Mouse (Mus musculus): Measurements from ENCODE around the gene Nr1i3. TPM values are rescaled to one million over a fixed set of nuclear protein-coding genes. Genes with fewer than 3 reads are reported as not detected.

Nr1i3 gene
- polyA plus RNA-seq, 1 experiment: not detected

DNA sequence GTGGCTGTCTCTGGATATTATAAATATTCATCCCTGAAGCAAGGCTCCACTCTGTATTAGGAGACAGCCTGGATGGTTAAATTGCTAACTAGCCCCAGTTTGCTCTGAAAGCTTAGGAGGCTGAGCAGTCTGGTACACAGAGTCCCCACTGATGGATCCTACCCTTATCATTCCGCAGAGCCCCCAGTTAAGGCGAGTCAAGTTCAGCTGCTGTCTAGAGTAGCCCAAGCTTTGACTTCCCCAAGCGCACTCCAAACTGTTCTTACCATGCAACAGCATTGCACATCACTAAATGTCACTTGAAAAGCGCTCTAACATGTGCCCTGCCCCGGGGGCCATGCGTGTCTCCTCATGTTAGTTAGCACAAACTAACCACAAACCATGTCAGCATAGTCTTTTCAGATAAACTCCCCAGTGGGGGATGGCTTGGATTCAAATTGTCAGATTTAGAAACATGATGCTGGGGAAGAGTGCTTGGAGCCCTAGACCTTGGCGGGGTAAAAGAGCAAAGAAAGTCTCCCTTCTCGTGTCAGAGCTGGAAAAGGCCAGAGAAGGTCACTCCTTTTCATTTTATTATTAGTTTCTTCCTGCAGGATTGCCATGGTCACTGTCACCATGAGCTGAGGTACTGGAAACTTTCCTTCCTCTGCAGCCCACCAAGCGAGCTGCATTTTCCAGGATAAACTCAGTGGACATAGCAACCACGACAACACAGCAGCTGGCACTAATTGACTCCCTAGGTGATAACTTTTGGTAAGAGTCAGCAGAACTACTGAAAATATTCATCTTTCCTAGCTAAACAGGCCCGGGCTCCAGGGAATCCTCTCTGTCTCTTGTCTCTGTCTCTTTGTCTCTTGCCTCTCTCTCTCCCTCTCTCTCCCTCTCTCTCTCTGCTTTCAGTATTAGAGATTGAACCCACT is 19.6 kb upstream of the Nr1i3 start:
- 57% methylated on average over 11 of the region's 11 CpGs for WGBS
- no peak for TF ChIP-seq CTCF (IDR thresholded peaks at IDR 0.05; ENCODE audit: extremely low read depth, insufficient read depth, insufficient read length, insufficient replicate concordance)
- no peak for TF ChIP-seq POLR2A (IDR thresholded peaks at IDR 0.05; ENCODE audit: low read depth, low read length)
- Histone ChIP-seq H3K27ac (ENCODE audit: insufficient read depth, low read length) (no peak overlapping the region), H3K36me3 (ENCODE audit: control insufficient read depth, insufficient read depth, low read length) (no peaks in the 10 kb centered on the region), H3K4me1 (ENCODE audit: control insufficient read depth, insufficient read depth, insufficient read length) (peaks cover 6% of the 10 kb centered on the region; the same call in 1 of the 2 replicates), H3K27me3 (ENCODE audit: control insufficient read depth, insufficient read depth, low read length) (peaks cover 6% of the 10 kb centered on the region; the same call in 1 of the 2 replicates), H3K4me3 (ENCODE audit: extremely low read depth, insufficient read depth, insufficient read length) (no peak overlapping the region)
- no peak for DNase-seq (ENCODE audit: low read depth in 1 of 2, low spot score in 2 of 2)

- WGBS: 32% methylated on average over 20 of the region's 20 CpGs
- no peak overlapping the region for H3K27ac ChIP-seq (ENCODE audit: insufficient read depth, low read length)
- H3K27me3 ChIP-seq (ENCODE audit: control insufficient read depth, insufficient read depth, low read length): peaks cover 6% of the 10 kb centered on the region; the same call in 1 of the 2 replicates
- H3K4me3 ChIP-seq (ENCODE audit: extremely low read depth, insufficient read depth, insufficient read length): peak overlapping the region; percentile 38; the same call in 1 of the 2 replicates
- DNase-seq (ENCODE audit: low read depth in 1 of 2, low spot score in 2 of 2): no peak
- H3K36me3 ChIP-seq (ENCODE audit: control insufficient read depth, insufficient read depth, low read length): no peaks in the 10 kb centered on the region
- TF ChIP-seq POLR2A (IDR thresholded peaks at IDR 0.05; ENCODE audit: low read depth, low read length): no peak
- TF ChIP-seq CTCF (IDR thresholded peaks at IDR 0.05; ENCODE audit: extremely low read depth, insufficient read depth, insufficient read length, insufficient replicate concordance): no peak
- peaks cover 6% of the 10 kb centered on the region; the same call in 1 of the 2 replicates for H3K4me1 ChIP-seq (ENCODE audit: control insufficient read depth, insufficient read depth, insufficient read length)
Measured at GRCm38 (mm10) chr1:171195046-171195822, 18.5 kb upstream of the Nr1i3 start.

- peak within 1 kb of the TSS; percentile 38; the same call in 1 of the 2 replicates for H3K4me3 ChIP-seq (ENCODE audit: extremely low read depth, insufficient read depth, insufficient read length)
- H3K27me3 ChIP-seq (ENCODE audit: control insufficient read depth, insufficient read depth, low read length): peaks cover 6% of the 10 kb centered on the region; the same call in 1 of the 2 replicates
- no peaks in the 10 kb centered on the region for H3K36me3 ChIP-seq (ENCODE audit: control insufficient read depth, insufficient read depth, low read length)
- H3K4me1 ChIP-seq (ENCODE audit: control insufficient read depth, insufficient read depth, insufficient read length): peaks cover 6% of the 10 kb centered on the region; the same call in 1 of the 2 replicates
- H3K27ac ChIP-seq (ENCODE audit: insufficient read depth, low read length): no peak within 1 kb of the TSS
- WGBS: 2% methylated on average over 33 of the region's 33 CpGs
- no peak for TF ChIP-seq POLR2A (IDR thresholded peaks at IDR 0.05; ENCODE audit: low read depth, low read length)
- no peak for TF ChIP-seq CTCF (IDR thresholded peaks at IDR 0.05; ENCODE audit: extremely low read depth, insufficient read depth, insufficient read length, insufficient replicate concordance)
- no peak for DNase-seq (ENCODE audit: low read depth in 1 of 2, low spot score in 2 of 2)
Measured at GRCm38 (mm10) chr1:171195887-171196397, 17.8 kb upstream of the Nr1i3 start, which contains the start of gene Pcp4l1. Gene Pcp4l1, minus strand, starts transcription at chr1:171196268.

- no peak overlapping the region for H3K4me3 ChIP-seq (ENCODE audit: extremely low read depth, insufficient read depth, insufficient read length)
- H3K4me1 ChIP-seq (ENCODE audit: control insufficient read depth, insufficient read depth, insufficient read length): peaks cover 6% of the 10 kb centered on the region; the same call in 1 of the 2 replicates
- H3K27me3 ChIP-seq (ENCODE audit: control insufficient read depth, insufficient read depth, low read length): peaks cover 6% of the 10 kb centered on the region; the same call in 1 of the 2 replicates
- H3K27ac ChIP-seq (ENCODE audit: insufficient read depth, low read length): no peak overlapping the region
- H3K36me3 ChIP-seq (ENCODE audit: control insufficient read depth, insufficient read depth, low read length): no peaks in the 10 kb centered on the region
- no peak for DNase-seq (ENCODE audit: low read depth in 1 of 2, low spot score in 2 of 2)
- TF ChIP-seq CTCF (IDR thresholded peaks at IDR 0.05; ENCODE audit: extremely low read depth, insufficient read depth, insufficient read length, insufficient replicate concordance) (no peak), POLR2A (IDR thresholded peaks at IDR 0.05; ENCODE audit: low read depth, low read length) (no peak)
- WGBS: 74% methylated on average over 1 of the region's 1 CpGs
Measured at GRCm38 (mm10) chr1:171199532-171199931, 14.2 kb upstream of the Nr1i3 start.

DNA sequence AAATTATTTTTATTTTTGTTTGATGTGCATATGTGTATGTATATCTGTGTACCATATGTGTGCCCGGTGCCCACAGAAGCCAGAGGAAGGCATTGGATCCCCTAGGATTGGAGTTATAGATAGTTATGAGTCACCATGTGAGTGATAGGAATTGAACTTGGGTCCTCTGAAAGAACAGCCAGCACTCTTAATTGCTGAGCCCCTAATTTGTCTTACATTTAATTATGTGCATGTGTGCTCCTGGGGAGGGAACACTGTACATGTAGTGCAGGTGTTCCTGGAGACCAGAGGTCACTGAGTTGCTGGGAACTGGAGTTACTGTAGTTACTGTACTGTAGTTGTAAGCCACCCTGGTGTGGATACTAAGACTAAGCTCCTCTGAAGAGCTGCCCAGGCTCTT is 13.0 kb upstream of the Nr1i3 start:
- 0 out of 2 replicates have a peak, but pooled peaks cover 2% of the 10 kb centered on the region for H3K27me3 ChIP-seq (ENCODE audit: control insufficient read depth, insufficient read depth, low read length)
- H3K36me3 ChIP-seq (ENCODE audit: control insufficient read depth, insufficient read depth, low read length): no peaks in the 10 kb centered on the region
- no peak overlapping the region for H3K4me3 ChIP-seq (ENCODE audit: extremely low read depth, insufficient read depth, insufficient read length)
- WGBS: 94% methylated on average over 1 of the region's 1 CpGs
- no peak for DNase-seq (ENCODE audit: low read depth in 1 of 2, low spot score in 2 of 2)
- TF ChIP-seq POLR2A (IDR thresholded peaks at IDR 0.05; ENCODE audit: low read depth, low read length): no peak
- no peak for TF ChIP-seq CTCF (IDR thresholded peaks at IDR 0.05; ENCODE audit: extremely low read depth, insufficient read depth, insufficient read length, insufficient replicate concordance)
- H3K27ac ChIP-seq (ENCODE audit: insufficient read depth, low read length): no peak overlapping the region
- peaks cover 2% of the 10 kb centered on the region; the same call in 1 of the 2 replicates for H3K4me1 ChIP-seq (ENCODE audit: control insufficient read depth, insufficient read depth, insufficient read length)

DNA sequence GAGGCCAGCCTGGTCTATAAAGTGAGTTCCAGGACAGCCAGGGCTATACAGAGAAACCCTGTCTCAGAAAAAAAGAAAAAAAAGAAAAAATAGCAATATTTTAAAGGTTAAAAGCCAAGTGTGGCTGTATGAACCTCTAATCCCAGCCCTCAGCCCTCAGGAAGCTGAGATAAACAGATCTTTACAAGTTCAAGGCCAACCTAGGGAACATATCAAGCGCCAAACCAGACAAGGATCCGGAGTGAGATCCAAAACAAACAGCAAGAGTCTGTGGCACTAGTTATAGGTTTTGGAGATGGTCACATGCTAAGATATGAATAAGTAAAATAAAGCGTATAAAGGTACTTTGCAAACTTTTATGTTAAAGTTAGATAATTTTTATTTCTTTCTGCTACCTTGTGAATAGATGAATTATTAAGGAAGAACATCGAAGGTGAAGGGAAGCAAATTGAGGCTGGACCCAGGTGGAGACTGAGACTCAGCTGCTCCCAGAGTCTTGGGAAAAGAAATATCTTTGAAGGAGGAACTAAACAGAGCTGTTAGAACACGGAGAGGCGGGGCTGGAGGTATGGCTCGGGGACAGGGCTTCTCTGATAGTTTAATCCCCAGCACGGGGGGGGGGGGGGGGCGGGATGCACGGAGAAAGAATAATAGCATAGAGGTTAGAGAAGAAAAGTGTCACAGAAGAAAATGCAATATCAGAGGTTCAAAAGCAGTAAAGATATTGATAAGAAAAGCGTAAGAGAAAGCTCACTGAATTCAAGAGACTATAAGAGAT is 10.1 kb upstream of the Nr1i3 start:
- H3K27ac ChIP-seq (ENCODE audit: insufficient read depth, low read length): no peak overlapping the region
- WGBS: 51% methylated on average over 11 of the region's 11 CpGs

More for the DNA sequence above, 10.1 kb upstream of the Nr1i3 start:
- Histone ChIP-seq H3K36me3 (ENCODE audit: control insufficient read depth, insufficient read depth, low read length) (no peaks in the 10 kb centered on the region), H3K4me3 (ENCODE audit: extremely low read depth, insufficient read depth, insufficient read length) (no peak overlapping the region), H3K4me1 (ENCODE audit: control insufficient read depth, insufficient read depth, insufficient read length) (no peaks in the 10 kb centered on the region), H3K27me3 (ENCODE audit: control insufficient read depth, insufficient read depth, low read length) (no peaks in the 10 kb centered on the region)
- no peak for TF ChIP-seq CTCF (IDR thresholded peaks at IDR 0.05; ENCODE audit: extremely low read depth, insufficient read depth, insufficient read length, insufficient replicate concordance)
- no peak for TF ChIP-seq POLR2A (IDR thresholded peaks at IDR 0.05; ENCODE audit: low read depth, low read length)
- no peak for DNase-seq (ENCODE audit: low read depth in 1 of 2, low spot score in 2 of 2)
